Mouse (Mus musculus) gastrocnemius, adult 8-10 months (tissue): Measurements from ENCODE around the gene Pcbp3. TPM values are rescaled to one million over a fixed set of nuclear protein-coding genes. Genes with fewer than 3 reads are reported as not detected.

Experiments
- DNase-seq, 2 experiments: peaks; one replicate each; pipeline ENCODE4 v3.0.0; 2022; ENCODE audit warnings: low spot score in 2 of 2
- total RNA-seq, 4 experiments: library from RNA; stranded (reverse); gene quantifications; 2 replicates each; pipeline ENCODE4 v1.2.4; 2022

The Pcbp3 gene
- total RNA-seq, 4 experiments from 2014 or later = 1.3 to 3.6 (median 1.7) TPM

DNA sequence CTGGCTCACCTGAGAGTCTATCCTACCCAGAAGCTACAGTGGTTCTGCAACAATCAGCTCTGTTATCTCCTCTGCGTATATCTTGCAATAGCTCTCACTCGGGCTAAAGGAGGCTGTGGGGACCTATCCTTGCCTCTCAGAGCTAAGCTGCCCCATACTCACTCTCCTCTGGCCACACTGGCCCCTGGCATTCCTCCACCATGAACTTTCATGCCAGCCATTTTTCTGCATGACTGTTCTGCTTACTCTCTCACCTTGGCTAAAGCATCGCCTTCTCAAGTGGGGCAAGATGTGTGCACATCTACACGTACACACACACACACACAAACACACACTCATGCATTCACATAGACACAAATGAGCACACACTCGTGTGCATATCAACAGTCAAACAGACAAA is 115.2 kb downstream of the Pcbp3 start:
- no peak for DNase-seq

DNA sequence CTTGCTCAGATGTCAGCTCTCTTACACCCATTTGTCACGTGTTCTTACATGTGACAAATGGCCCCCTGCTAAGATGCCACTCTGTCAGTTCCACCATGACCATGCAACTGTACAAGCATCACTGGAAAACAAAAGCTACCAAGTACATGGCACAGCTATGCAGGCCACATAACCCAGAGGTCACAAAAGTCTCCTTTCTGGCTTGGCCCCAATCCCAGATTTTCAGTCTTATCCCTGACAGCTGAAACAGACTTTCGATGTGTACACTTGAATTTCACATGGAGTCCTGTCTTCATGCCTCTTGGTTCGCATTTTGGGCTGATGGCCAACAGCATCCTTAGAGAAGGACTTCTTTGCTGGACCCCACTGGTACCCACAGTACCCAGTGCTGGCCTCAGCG is 116.8 kb downstream of the Pcbp3 start:
- DNase-seq = no peak

DNA sequence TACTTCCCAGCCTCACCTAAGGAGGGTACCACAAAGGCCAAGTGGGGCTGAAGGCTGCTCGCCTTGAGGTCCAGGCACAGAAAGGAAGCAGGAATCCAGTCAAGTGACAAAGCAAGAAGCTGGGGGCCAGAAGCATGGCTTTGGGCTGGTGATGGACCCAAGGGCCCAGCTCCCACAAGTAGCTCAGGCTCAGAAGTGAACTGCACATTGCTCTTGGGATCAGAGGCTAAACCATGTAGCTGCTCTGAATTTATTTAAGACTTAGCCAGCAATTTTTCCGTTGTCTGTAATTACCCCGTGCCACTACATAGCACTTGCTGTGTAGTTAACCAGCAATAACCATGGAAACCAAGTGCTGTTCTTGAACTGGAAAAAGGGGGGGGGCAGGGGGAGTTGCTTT is 117.3 kb downstream of the Pcbp3 start:
- DNase-seq = no peak

DNA sequence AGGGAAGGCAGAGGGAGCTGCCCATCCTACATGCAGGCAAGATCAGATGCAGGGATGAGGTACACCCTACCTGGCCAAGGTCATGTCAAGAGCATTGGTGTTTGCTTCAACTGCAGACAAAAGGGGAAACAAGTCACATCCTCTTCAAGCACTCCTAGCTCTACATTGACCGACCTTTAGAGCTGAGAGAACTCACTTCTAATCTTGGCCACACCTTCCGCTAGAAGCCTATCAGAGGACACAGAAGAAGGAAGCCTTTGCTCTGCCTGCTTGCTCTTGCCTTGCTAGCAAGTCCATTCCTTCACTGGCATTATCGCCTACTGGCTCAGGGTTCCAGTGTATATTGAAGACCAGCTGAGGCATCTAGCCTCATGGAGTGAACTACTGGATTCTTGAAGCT is 119.6 kb downstream of the Pcbp3 start:
- DNase-seq = no peak

DNA sequence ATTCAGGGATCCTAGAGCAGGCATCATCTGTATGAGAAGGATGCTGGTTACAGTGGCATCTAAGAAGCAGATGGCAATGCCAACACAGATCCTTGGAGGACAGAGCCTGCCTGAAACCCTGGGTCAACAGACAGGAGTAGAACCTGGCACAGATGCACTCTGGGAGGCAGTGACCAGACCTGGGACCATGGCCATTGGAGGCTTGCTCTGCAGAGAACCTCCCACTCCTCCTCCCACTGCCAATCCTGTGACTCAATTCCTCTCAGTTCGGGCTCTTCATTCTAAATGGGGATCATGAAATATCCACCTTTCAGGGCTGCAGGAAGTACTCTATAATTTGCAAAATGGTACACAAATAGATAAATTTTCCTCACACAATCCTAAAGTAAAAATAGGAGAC is 120.5 kb downstream of the Pcbp3 start:
- no peak for DNase-seq

DNA sequence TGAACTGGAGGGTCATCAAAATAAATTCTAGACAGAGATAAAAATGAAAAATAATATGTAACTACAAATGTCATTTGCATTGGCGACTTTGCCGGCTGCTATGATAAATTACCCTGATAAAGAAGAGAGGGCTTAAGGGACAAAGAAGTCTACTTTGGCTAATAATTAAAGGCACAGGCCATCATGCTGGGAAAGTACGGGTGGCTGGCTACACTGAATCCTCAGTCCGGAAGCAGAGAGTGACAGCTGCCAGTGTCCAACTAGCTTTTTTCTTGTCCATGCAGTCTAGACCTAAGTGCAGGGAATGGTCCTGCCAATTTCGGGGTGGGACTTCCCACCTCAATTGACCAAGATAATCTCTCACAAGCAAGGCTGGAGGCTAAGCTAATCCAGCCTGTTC is 121.1 kb downstream of the Pcbp3 start:
- DNase-seq = no peak

DNA sequence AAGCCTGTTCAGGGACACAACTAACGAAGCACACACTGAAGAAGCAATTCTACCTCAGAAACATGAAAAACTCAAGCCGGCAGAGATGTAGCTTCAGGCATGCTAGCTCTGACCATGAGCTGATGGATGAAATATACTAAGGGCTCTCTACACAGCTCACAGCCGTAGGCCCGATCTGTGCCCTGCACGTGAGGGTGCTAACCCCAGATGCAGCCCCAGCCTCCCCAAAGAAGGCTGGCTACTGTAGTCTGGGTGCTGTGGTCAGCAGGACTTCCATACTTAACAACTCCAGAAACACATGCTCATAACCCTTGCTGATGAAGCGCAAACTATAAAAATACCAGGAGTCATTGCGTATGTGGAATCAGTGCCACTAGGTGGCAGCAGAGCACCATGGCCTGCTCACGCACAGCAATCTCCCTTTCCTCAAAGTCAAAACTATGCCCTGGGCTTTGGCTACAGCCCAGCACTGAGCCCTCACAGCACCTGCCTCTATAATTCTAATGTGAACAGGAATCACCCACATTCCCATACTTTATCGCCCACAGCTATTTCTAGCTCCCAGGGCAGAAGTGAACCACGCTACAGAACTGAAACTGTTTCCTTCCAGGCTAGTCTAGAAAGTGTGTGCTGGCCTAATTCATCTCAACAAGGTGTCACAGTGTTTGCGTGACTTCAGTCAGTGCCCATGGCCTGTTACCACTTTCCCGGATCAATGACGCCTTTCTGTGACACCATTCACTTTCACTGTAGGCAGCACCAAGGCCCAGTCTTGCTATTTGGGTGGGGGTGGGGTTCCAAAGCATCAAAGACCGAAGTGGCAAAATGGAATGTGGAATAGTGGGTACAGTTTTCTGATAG is 126.0 kb downstream of the Pcbp3 start:
- peak; percentile 57 to 59 for DNase-seq

DNA sequence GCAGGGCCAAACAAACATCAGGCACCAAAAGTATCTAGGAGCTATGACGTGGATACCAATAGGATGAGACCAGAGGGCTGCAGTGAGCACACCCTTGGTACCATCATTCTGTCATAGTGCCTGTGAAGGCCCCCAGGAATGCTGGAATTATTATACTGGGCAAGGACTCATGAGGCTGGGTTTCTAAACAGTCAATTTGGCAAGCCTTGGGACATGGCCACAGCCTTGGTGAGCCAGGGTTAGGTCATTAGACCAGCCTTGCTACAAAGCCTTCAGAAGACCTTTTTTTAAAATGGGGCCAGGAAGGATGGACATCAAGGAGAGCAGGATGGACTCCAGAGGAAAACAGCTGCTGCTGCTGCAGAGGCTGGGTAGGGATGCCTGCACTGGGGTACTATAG is 128.8 kb downstream of the Pcbp3 start:
- DNase-seq = no peak

DNA sequence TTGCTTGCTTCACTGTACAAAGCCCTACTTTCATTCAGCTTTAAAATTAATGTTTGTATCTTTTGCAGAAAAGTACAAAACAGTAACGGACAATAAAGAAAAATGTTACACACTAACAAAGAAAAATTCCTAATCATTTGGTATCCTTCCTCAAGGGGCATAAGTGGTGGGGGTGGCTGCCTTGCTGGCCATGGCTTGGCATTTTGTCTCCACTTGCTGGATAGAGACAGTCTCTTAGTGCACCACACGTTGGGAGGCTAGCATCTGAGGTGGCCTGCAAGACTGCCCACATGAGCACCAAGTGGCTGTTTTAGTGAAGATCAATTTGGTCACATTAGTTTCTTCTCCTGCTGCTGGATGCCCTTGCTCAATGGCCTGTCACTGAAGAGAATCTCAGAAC is 129.8 kb downstream of the Pcbp3 start:
- DNase-seq = no peak

DNA sequence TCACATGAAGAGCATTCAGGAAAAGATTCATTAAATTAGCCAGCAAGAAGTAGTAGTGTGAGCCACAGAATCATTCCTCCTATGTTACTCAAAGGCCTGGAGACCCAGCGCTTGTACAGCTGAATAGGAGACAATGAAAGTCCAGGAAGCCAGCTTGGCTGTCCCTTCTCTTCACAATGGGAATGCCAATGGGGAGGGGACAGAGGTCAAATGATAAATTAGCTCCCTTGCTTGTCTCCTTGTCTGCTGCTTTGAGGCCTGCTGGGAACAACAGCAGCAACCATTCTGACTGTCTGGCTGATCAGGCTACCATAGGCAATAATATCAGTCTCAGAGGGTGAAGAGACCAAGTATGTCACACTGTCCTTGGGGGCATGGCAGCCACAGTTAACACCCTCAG is 130.5 kb downstream of the Pcbp3 start:
- DNase-seq = no peak

DNA sequence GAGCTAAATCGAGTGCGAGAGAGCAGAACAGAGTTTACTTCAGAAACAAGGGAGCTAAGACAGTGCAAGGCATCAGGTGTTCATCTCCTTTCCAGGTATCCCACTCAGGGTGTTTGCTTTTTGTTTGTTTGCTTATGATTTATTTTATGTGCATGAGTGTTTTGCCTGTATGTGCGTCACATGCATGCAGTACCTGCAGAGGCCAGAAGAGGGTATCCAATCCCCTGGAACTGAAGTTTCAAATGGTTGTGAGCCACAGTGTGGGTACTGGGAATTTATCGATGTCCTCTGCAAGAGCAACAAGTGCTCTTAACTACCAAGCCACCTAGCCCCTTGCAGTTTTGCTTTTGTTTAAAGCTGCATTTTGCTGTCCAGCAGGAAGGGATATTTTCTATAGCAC is 132.8 kb downstream of the Pcbp3 start:
- DNase-seq = no peak

DNA sequence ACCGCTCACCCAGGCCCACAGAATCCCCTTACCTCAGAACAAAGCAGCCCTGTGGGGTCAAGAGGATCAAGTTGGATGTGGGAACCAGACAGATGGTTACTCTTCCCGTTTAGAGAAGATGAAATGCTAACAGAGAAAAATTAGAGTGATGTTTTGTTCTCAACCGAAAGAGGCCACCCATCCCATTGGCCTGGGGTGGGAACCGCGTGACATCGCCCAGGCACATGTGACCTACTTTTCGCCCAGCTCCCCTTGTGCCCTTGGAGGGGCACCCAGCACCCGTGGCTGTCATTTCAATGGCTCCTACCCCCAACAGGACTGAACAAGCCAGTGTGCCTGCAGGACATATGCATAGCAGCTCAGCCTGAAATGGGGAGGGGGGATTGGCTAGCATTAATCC is 139.0 kb downstream of the Pcbp3 start:
- no peak for DNase-seq

DNA sequence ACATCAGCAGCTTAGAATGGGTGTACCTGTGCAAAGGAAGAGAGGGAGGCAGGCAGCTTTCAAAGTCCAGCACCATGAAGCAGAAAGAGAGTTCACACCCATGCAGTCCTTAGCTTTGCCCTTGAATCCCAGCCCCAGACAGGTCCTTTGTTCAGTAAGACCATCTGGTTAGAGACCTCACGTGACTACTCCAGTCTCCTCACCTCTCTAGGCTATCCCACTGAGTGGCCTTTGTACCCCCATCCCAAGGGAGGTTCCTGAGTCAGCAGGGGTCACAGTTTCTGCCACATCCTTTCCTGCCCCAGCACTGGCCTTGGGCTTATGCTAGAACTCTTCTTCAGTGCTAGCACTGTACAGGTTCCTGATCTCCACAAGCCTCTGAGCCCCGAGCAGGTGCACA is 142.4 kb downstream of the Pcbp3 start:
- no peak for DNase-seq

DNA sequence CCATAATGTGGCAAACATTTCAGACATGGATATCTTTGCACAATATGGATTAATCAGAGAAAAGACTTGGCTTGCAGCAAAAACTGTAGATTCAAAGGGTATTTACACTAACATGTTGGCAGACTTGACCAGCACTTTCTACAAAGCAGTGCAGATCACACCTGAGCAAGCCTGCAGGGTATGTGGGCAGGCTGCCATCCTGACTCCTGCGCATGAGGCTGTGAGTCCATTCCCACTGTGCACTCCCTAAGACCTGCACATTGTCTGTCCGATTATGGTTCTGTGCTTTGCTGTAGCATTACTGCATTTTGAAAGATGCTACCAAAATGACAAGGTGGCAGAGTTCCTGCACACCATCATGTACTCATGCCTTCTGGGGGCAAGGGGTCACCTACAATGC is 143.3 kb downstream of the Pcbp3 start:
- no peak for DNase-seq

DNA sequence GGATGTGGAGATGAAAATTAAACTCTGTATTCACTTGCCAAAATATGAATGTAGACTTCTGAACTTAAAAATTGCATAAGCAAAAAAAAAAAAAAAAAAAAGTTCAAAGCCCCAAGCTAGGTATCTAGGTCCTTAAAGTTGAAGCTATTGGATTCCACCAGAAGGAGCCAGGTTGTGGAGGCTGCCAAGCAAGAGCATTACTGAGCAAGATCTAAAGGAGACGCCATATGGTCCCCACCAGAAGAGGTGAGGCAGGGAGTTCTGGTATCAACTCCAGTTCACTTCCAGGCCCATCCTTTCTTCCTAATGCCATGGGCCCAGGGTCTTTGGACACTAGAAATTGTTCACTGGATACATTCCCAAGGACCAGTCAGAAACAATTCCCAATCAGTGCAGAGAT is 144.8 kb downstream of the Pcbp3 start:
- DNase-seq = no peak

DNA sequence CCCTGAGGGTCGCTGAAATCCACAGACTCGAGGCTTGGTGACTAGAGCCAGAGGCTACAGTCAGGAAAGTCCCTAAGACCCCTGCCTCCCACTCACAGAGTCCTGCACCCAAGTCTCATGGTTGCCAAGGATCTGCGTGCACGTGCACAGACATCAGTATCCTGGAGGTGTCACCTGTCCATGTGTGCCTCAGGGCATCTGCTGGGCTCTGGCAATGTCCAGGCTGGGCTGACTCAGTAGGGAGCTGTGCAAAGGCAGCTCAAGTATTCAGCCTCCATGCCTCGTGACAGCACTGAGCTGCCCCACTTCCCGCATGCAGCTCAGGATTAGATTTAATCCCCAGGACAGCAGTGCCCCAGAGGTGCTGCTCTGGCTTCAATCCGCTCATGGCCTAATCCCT is 145.3 kb downstream of the Pcbp3 start:
- no peak for DNase-seq

DNA sequence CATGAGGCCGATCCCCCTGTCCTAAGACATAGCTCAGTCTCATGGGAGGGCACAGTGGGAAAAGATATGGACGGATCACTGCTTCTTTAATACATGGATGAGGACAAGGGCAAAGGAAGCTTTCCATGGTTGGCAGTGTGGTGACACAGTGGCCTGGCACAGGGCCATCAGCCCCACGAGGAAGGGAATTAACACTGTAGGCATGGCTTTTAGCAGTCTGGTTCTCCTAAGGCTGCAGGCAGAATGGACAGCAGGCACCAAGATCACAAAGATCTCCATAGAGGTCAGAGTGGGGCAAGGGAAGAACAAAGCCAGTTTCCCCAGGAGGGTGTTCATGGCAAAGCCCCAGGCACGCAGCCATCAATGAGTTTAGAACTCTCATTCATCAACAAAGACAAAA is 146.2 kb downstream of the Pcbp3 start:
- DNase-seq = no peak

DNA sequence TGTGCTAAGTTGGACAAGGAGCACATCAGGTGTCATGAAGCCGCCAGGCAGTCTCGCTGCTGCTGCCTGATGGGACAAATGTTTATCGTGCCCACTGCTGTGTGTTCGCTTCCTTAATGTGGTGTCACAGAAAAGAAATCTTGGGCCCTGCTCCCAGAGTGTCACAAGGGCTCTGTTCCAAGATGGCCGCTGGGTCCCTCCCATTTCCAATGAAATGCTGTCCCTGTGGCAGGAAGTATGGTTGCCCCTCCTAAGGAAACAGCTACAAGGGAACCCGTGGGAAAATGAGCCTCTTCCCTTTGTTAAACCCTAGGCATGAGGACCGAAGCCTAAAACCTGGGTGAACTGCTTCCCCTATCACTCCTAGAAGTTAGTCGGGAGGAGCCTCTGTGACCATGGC is 146.9 kb downstream of the Pcbp3 start:
- no peak for DNase-seq

DNA sequence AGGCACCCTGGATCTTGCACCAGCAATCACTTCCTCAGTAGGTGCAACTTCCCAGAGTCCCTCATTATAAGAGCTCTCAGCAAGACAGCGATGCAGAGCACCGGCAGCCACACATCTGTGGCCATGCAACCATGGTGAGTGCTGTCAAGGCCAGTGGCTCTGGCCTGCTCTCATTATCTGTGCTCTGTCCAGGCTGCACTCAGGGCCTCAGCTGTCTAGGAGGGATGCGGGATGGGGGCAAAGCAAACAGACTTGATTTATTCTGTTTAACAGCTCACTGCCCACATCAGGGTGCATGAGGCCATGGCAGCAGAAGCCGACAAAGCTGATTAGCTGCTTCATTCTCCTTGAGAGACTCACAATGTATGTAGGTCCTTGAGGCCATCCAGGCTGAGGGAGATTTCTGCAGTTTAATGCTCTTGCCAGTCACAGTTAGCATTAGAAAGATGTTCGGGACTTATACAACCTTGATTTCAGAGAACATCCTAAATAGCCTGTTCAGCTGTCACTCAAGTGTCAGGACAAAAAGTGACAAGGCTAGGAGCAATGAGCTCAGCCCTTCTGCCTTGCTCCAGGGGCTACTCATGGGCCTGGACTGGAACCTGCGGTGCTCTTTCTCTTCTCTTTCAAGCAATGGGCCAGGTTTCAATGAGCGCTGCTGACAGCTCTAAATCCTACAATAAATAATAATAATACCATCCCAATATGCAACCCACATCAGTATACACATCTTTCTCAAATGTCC is 151.6 kb downstream of the Pcbp3 start:
- DNase-seq = no peak

DNA sequence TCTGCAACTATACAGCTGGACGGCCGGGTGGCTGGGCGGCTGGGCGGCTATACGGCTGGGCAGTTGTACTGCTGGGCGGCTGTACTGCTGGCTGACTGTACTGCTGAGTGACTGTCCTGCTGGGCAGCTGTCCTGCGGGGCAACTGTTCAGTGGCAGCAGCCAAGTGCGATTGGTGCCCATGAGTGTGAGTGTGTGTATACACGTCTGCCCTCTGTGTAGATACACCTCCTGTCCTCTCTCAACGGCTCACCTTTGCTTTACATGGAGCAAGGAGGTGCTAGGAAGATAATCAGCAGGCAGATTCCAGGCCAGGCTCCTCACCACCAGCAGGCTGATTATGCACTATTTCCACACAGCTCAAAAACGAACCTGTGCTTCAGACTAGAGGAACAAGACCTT is 152.2 kb downstream of the Pcbp3 start:
- no peak for DNase-seq

DNA sequence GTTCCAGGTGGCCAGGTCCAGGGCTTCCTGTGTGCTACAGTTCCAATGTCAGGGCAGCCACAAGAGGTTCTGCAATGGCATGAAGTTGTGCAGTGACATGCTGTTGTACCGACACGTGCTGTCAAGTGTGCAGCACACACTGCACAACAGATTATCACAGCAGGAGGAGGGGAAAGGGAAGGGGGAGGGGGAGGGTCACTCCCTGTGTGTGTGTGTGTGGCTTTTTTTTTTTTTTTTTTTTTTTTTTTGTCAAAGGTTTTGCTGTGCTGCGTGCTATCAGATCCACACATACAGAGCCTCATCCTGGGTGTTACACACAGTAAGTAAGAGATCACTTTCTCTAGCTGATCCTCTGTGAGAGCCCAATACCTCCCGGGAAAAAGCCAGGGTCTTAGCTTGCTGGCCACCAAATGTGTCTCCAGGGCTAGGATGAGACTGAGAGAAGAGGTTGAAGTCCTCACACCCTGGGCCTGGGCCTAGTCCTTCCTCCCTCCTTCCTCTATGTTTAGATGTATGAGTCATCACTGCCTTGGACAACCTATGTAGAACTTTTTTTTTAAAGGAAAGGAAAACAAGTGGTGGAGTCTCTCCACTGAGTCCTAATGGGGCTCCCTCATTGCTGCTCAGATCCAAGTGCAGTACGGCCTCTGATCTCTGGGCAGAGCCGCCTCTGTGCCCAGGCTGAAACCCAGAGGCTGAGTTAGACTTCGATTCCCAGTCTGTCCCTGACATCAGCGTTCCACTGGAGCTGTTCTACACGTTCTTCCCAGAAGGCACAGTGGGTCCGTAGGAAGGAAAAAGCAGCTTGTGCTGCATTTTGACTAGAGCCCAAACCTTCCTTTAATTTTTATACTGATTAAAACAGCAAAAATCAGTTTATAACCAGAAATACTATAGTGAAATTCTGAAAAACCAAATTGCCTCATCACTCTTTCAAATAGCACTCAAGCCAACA is 153.0 kb downstream of the Pcbp3 start:
- DNase-seq = no peak

DNA sequence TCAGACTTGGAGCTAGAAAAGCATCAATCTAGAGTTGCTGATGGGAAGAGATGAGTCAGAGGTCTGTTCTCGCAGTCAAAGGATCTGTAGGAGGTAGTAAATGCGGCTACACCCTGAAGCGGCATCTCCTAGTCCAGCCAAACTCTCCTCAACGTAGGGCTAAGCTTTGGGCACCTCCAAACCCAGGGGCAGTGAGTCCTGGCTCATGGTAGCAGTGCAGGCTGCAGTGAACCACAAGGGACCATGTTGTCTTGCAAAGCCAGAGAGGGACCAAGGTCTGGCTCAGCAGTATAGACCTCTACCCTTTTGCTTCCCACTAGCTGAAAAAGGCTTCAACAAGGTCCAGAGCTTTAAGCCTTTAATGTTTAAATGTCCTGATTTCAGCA is 159.2 kb downstream of the Pcbp3 start:
- no peak for DNase-seq
